Mouse (Mus musculus): Measurements from ENCODE around the gene Pld1. TPM values are rescaled to one million over a fixed set of nuclear protein-coding genes. Genes with fewer than 3 reads are reported as not detected.

Gene Pld1
- polyA plus RNA-seq, 1 experiment from 2014 or later: 2.3 TPM

DNA sequence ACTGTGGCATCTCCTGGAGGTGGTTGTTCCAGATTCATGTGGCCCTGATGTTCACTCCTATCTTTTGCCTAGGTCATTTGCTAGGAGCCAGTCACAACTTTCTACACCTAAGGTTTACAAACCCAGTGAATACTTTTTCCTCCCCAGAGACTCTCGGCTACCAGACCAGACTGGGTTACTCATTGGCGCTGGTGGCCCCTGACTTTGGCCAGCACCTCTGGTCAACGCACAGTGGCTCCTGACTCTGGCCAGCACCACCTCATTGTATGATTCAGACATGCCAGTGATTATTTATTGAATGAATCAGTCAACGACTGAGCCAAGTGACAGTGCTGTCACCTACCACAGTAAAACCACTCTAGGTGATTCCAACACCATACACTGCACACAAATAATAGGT, 103.9 kb downstream of the Pld1 start:
- 97% methylated on average over 4 of the region's 4 CpGs for WGBS

DNA sequence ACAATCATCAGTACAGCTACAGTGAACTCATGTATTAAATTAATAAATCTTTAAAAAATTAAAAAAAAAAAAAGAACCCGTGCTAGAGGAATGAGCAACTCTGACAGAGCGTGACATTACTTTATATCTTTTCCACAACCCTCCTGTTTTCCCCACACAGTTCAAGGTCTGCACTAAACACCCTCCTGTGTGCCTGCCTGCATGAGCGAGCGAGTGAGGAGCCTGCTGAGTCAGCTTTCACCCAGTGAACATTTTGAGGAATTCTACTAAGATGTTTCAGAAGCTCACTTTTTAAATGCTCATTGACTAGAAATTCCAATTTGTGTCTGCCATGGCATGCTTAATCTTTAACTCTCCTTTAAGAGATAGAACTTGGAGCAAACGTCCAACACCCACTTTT, 109.1 kb downstream of the Pld1 start:
- Histone ChIP-seq H3K4me2 (ENCODE audit: low read length) (no peak overlapping the region), H3K27ac (ENCODE audit: low read length) (no peak overlapping the region), H3K4me1 (replicated peaks; ENCODE audit: control insufficient read depth, insufficient read depth, low read length) (no peaks in the 10 kb centered on the region), H3K4me3 (replicated peaks; ENCODE audit: low read length) (no peak overlapping the region), H3K9me3 (ENCODE audit: control insufficient read depth, low read length) (no peaks in the 10 kb centered on the region), H3K9ac (replicated peaks; ENCODE audit: low read depth, low read length) (no peak overlapping the region), H3K27me3 (replicated peaks; ENCODE audit: control insufficient read depth, insufficient read depth, low read length) (no peaks in the 10 kb centered on the region), H3K36me3 (ENCODE audit: control insufficient read depth, insufficient read depth) (no peaks in the 10 kb centered on the region)
- ATAC-seq: no peak
- 90% methylated on average over 5 of the region's 5 CpGs for WGBS

More for the DNA sequence above, 103.9 kb downstream of the Pld1 start:
- Histone ChIP-seq H3K9ac (replicated peaks; ENCODE audit: low read depth, low read length) (no peak overlapping the region), H3K9me3 (ENCODE audit: control insufficient read depth, low read length) (no peaks in the 10 kb centered on the region), H3K36me3 (ENCODE audit: control insufficient read depth, insufficient read depth) (no peaks in the 10 kb centered on the region), H3K4me2 (ENCODE audit: low read length) (no peak overlapping the region), H3K27me3 (replicated peaks; ENCODE audit: control insufficient read depth, insufficient read depth, low read length) (no peaks in the 10 kb centered on the region), H3K4me1 (replicated peaks; ENCODE audit: control insufficient read depth, insufficient read depth, low read length) (no peaks in the 10 kb centered on the region), H3K4me3 (replicated peaks; ENCODE audit: low read length) (no peak overlapping the region), H3K27ac (ENCODE audit: low read length) (no peak overlapping the region)
- ATAC-seq: no peak

DNA sequence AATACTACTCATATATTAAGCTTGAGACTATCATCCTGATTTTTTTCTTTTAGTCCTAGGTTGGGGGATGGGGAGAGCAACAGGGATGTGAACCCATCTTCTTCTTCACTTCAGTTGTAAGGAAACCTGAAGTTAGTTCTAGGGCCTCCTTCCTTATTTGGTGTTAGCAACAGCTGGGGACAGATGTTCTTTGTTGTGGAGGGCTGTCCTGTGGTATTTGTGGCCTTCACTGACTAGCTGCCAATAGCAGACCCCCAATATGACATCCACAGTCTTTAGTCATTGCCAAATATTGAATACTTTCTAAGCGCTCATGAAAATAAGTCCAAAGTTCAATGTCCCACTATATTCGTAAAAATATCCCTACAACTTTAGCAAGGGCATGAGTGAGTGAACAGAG, 111.0 kb downstream of the Pld1 start:
- Histone ChIP-seq H3K4me3 (replicated peaks; ENCODE audit: low read length) (no peak overlapping the region), H3K36me3 (ENCODE audit: control insufficient read depth, insufficient read depth) (no peaks in the 10 kb centered on the region)

DNA sequence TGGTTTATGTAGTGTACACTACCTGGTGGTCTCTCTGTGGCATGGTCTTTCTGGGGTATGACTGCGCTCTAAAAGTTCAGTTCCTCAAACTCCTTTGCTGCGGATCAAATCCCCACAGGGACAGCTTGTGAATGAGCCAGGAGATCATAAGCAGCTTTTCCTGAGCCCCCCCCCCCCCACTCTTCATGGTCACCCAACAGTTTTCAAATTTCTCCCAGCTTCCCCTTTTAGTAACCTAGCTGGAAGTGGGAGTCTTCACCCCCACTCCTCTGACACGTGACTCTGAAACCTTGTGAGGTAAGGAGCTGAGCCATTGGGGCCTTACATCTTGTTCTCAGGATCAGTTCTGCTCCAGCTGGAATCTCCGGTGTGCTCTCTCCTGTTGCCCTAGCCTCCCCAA, 114.6 kb downstream of the Pld1 start:
- no peaks in the 10 kb centered on the region for H3K4me1 ChIP-seq (replicated peaks; ENCODE audit: control insufficient read depth, insufficient read depth, low read length)
- H3K4me3 ChIP-seq (replicated peaks; ENCODE audit: low read length): no peak overlapping the region
- no peak for ATAC-seq
- no peaks in the 10 kb centered on the region for H3K9me3 ChIP-seq (ENCODE audit: control insufficient read depth, low read length)
- H3K27ac ChIP-seq (ENCODE audit: low read length): no peak overlapping the region
- no peak overlapping the region for H3K9ac ChIP-seq (replicated peaks; ENCODE audit: low read depth, low read length)
- no peaks in the 10 kb centered on the region for H3K36me3 ChIP-seq (ENCODE audit: control insufficient read depth, insufficient read depth)
- no peaks in the 10 kb centered on the region for H3K27me3 ChIP-seq (replicated peaks; ENCODE audit: control insufficient read depth, insufficient read depth, low read length)
- WGBS: 95% methylated on average over 4 of the region's 4 CpGs
- no peak overlapping the region for H3K4me2 ChIP-seq (ENCODE audit: low read length)

More for the DNA sequence above, 111.0 kb downstream of the Pld1 start:
- no peak overlapping the region for H3K4me2 ChIP-seq (ENCODE audit: low read length)
- WGBS: 94% methylated on average over 2 of the region's 2 CpGs
- H3K9ac ChIP-seq (replicated peaks; ENCODE audit: low read depth, low read length): no peak overlapping the region
- H3K9me3 ChIP-seq (ENCODE audit: control insufficient read depth, low read length): no peaks in the 10 kb centered on the region
- H3K27ac ChIP-seq (ENCODE audit: low read length): no peak overlapping the region
- no peaks in the 10 kb centered on the region for H3K27me3 ChIP-seq (replicated peaks; ENCODE audit: control insufficient read depth, insufficient read depth, low read length)
- no peak for ATAC-seq
- H3K4me1 ChIP-seq (replicated peaks; ENCODE audit: control insufficient read depth, insufficient read depth, low read length): no peaks in the 10 kb centered on the region

DNA sequence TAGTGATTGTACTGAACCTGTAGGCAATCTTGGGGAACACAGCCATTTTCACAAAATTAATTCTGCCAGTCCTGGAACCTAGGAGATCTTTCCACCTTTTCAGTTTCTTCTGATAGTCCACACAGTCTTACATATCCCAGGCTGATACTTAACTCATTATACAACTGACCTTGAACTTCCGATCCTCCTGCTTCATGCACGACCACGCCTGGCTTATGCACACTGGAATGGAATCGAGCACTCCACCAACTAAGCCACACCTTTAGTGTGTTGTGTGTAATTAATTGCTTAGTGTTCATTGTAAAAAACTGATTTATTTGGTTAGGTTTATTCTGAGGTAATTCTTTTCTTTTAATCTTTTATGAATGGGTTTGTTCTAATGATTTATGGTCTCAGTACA, 122.2 kb downstream of the Pld1 start:
- WGBS: 69% methylated on average over 4 of the region's 4 CpGs
- H3K9me3 ChIP-seq (ENCODE audit: control insufficient read depth, low read length): no peaks in the 10 kb centered on the region
- H3K27me3 ChIP-seq (replicated peaks; ENCODE audit: control insufficient read depth, insufficient read depth, low read length): no peaks in the 10 kb centered on the region
- no peak for ATAC-seq
- no peak overlapping the region for H3K4me3 ChIP-seq (replicated peaks; ENCODE audit: low read length)
- no peak overlapping the region for H3K4me2 ChIP-seq (ENCODE audit: low read length)
- H3K36me3 ChIP-seq (ENCODE audit: control insufficient read depth, insufficient read depth): no peaks in the 10 kb centered on the region
- H3K9ac ChIP-seq (replicated peaks; ENCODE audit: low read depth, low read length): no peak overlapping the region
- no peaks in the 10 kb centered on the region for H3K4me1 ChIP-seq (replicated peaks; ENCODE audit: control insufficient read depth, insufficient read depth, low read length)
- H3K27ac ChIP-seq (ENCODE audit: low read length): no peak overlapping the region

DNA sequence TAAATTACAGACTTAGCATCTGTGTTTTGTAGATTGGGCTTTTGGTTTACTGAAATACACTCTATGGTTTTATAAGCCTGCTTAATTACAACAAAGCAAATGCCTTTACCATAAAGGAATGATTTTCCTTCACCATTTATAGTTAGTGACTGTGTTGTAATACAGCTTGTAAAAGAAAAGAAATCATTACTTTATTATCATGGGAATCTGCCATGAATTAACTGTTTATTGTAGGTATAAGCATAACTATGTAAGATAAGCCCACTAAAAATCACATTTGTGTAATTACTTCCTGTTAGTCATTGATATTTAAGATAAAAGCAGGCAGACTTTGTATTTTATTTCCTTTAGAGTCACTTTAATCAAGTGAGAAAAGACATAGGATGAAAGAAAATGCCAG, 122.7 kb downstream of the Pld1 start:
- no peaks in the 10 kb centered on the region for H3K9me3 ChIP-seq (ENCODE audit: control insufficient read depth, low read length)
- no peak overlapping the region for H3K4me2 ChIP-seq (ENCODE audit: low read length)
- H3K4me1 ChIP-seq (replicated peaks; ENCODE audit: control insufficient read depth, insufficient read depth, low read length): no peaks in the 10 kb centered on the region
- H3K36me3 ChIP-seq (ENCODE audit: control insufficient read depth, insufficient read depth): no peaks in the 10 kb centered on the region
- no peak overlapping the region for H3K4me3 ChIP-seq (replicated peaks; ENCODE audit: low read length)
- no peak for ATAC-seq
- H3K27ac ChIP-seq (ENCODE audit: low read length): no peak overlapping the region
- H3K27me3 ChIP-seq (replicated peaks; ENCODE audit: control insufficient read depth, insufficient read depth, low read length): no peaks in the 10 kb centered on the region
- H3K9ac ChIP-seq (replicated peaks; ENCODE audit: low read depth, low read length): no peak overlapping the region

DNA sequence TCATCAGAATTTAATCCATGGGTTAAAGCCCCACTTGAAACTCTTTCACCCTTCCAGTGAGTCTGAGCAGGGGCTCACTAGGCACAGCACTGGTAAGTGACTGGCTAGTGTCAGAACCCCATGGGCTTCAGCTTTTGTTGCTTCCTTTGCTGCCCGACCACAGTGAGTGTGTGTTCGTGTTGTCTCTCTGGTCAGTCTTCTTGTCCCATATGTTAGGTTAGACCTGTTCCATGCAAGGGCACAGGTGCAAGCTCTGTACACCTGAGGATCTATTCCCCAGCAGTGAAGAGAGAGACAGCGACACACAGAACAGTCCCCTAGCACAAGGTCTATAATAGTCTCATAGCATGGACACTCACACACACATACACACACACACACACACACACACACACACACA, 140.7 kb downstream of the Pld1 start:
- no peak overlapping the region for H3K27ac ChIP-seq (ENCODE audit: low read length)
- WGBS: 86% methylated on average over 3 of the region's 3 CpGs
- no peaks in the 10 kb centered on the region for H3K27me3 ChIP-seq (replicated peaks; ENCODE audit: control insufficient read depth, insufficient read depth, low read length)
- no peaks in the 10 kb centered on the region for H3K4me1 ChIP-seq (replicated peaks; ENCODE audit: control insufficient read depth, insufficient read depth, low read length)
- H3K9ac ChIP-seq (replicated peaks; ENCODE audit: low read depth, low read length): no peak overlapping the region
- no peak for ATAC-seq
- no peak overlapping the region for H3K4me2 ChIP-seq (ENCODE audit: low read length)
- no peaks in the 10 kb centered on the region for H3K36me3 ChIP-seq (ENCODE audit: control insufficient read depth, insufficient read depth)
- H3K4me3 ChIP-seq (replicated peaks; ENCODE audit: low read length): no peak overlapping the region
- H3K9me3 ChIP-seq (ENCODE audit: control insufficient read depth, low read length): peaks cover 2% of the 10 kb centered on the region; the same call in 1 of the 2 replicates

DNA sequence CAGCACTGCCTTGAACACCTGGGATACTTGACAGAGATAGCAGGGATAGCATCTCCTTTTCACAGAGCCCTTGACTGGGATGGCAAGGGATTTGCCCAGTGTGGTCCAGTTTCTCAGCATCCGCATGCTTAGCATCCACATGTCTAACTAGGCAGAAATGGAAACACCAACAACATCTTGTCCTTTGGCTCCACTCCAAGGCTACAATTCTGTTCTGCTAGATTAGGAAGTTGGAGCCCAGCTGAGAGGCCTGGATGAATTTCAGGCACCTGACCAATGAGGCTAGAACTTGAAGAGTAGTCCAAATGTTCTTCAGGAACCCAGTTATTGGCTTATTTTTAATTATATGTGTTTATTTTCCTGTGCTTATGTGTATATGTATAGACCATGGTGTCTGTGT, 141.6 kb downstream of the Pld1 start:
- 70% methylated on average over 1 of the region's 1 CpGs for WGBS
- Histone ChIP-seq H3K4me1 (replicated peaks; ENCODE audit: control insufficient read depth, insufficient read depth, low read length) (no peaks in the 10 kb centered on the region), H3K9ac (replicated peaks; ENCODE audit: low read depth, low read length) (no peak overlapping the region), H3K4me3 (replicated peaks; ENCODE audit: low read length) (no peak overlapping the region), H3K36me3 (ENCODE audit: control insufficient read depth, insufficient read depth) (no peaks in the 10 kb centered on the region), H3K9me3 (ENCODE audit: control insufficient read depth, low read length) (peaks cover 2% of the 10 kb centered on the region; the same call in 1 of the 2 replicates), H3K27ac (ENCODE audit: low read length) (no peak overlapping the region), H3K27me3 (replicated peaks; ENCODE audit: control insufficient read depth, insufficient read depth, low read length) (no peaks in the 10 kb centered on the region), H3K4me2 (ENCODE audit: low read length) (no peak overlapping the region)
- ATAC-seq: no peak

DNA sequence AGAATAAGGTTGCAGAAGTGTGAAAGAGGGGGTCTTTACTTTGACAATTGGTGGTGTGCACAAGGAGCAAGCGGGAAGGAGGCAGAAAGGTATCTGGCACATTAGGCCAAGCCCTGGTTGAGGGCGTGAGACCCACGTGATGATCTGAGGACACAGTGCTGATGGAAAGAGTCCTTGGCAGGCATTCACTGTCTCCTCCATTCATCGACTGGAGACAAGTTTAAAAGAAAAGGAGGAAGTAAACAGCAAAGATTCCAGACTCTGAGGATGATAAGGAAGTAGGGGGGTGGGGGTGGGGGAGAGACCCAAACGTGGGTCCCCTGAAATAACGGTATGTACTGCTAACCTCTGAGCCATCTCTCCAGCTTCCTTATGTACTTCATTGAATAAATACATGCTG, 142.5 kb downstream of the Pld1 start:
- no peak overlapping the region for H3K9ac ChIP-seq (replicated peaks; ENCODE audit: low read depth, low read length)
- H3K4me2 ChIP-seq (ENCODE audit: low read length): no peak overlapping the region
- no peak for ATAC-seq
- 77% methylated on average over 6 of the region's 6 CpGs for WGBS
- H3K4me1 ChIP-seq (replicated peaks; ENCODE audit: control insufficient read depth, insufficient read depth, low read length): no peaks in the 10 kb centered on the region
- no peak overlapping the region for H3K4me3 ChIP-seq (replicated peaks; ENCODE audit: low read length)
- peaks cover 2% of the 10 kb centered on the region; the same call in 1 of the 2 replicates for H3K9me3 ChIP-seq (ENCODE audit: control insufficient read depth, low read length)
- H3K27ac ChIP-seq (ENCODE audit: low read length): no peak overlapping the region
- H3K36me3 ChIP-seq (ENCODE audit: control insufficient read depth, insufficient read depth): no peaks in the 10 kb centered on the region
- no peaks in the 10 kb centered on the region for H3K27me3 ChIP-seq (replicated peaks; ENCODE audit: control insufficient read depth, insufficient read depth, low read length)

DNA sequence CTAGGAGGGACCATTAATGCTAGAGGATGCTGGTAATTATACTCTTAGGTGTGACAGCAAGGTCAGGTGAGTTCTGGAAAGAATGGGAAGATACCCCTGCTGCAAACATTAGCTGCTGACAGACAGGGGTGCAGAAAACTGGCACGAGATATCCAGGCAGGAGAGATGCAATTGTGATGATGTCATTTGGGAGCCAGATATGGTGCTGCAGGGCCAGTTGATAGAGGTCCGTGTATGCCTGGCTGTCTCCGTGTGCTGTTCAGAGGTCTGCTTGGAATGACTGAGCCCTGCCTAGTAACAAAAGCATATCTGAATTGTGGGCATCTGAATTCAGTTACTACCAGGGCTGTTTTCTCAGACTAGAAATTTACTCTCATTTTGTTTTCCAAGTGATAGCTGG, 144.7 kb downstream of the Pld1 start:
- 75% methylated on average over 3 of the region's 3 CpGs for WGBS
- no peak overlapping the region for H3K27ac ChIP-seq (ENCODE audit: low read length)
- H3K9ac ChIP-seq (replicated peaks; ENCODE audit: low read depth, low read length): no peak overlapping the region
- H3K4me3 ChIP-seq (replicated peaks; ENCODE audit: low read length): no peak overlapping the region
- no peaks in the 10 kb centered on the region for H3K36me3 ChIP-seq (ENCODE audit: control insufficient read depth, insufficient read depth)
- H3K4me2 ChIP-seq (ENCODE audit: low read length): no peak overlapping the region
- ATAC-seq: no peak
- H3K27me3 ChIP-seq (replicated peaks; ENCODE audit: control insufficient read depth, insufficient read depth, low read length): no peaks in the 10 kb centered on the region
- H3K4me1 ChIP-seq (replicated peaks; ENCODE audit: control insufficient read depth, insufficient read depth, low read length): no peaks in the 10 kb centered on the region
- no peaks in the 10 kb centered on the region for H3K9me3 ChIP-seq (ENCODE audit: control insufficient read depth, low read length)
